Mouse (Mus musculus) myocyte (in vitro differentiated cells): ENCODE measurements around the gene Aox3. TPM values are rescaled to one million over a fixed set of nuclear protein-coding genes. Genes with fewer than 3 reads are reported as not detected.

Experiments
- H3K27me3 ChIP-seq: one replicate; pipeline ENCODE4 v1.6.1; 2011; ENCODE audit not compliant: control insufficient read depth, insufficient read depth, insufficient read length
- H3K36me3 ChIP-seq: one replicate; pipeline ENCODE4 v1.6.1; 2011; ENCODE audit not compliant: control insufficient read depth, insufficient read depth
- H3K4me2 ChIP-seq: one replicate; pipeline ENCODE4 v1.6.1; 2011; ENCODE audit warnings: low read depth, control low read depth
- H3K4me3 ChIP-seq: one replicate; pipeline ENCODE4 v1.5.1; 2011; ENCODE audit warnings: mild to moderate bottlenecking, control low read depth, moderate library complexity
- H3K79me2 ChIP-seq: one replicate; pipeline ENCODE4 v1.6.1; 2011; ENCODE audit not compliant: control insufficient read depth, insufficient read depth
- H3ac ChIP-seq: one replicate; pipeline ENCODE4 v1.6.1; 2011; ENCODE audit not compliant: control insufficient read depth, insufficient read length
- CEBPB ChIP-seq: IDR thresholded peaks from 2 replicates; pipeline ENCODE4 v1.6.1; 2011; ENCODE audit warnings: mild to moderate bottlenecking, moderate library complexity; ENCODE audit not compliant: poor library complexity, insufficient read depth, severe bottlenecking
- E2F4 ChIP-seq: IDR thresholded peaks from one replicate; pipeline ENCODE4 v1.6.1; 2011; ENCODE audit warnings: mild to moderate bottlenecking, control low read depth, moderate library complexity; ENCODE audit not compliant: insufficient read depth
- MAX ChIP-seq: IDR thresholded peaks from one replicate; pipeline ENCODE4 v1.6.1; 2011; ENCODE audit warnings: low read depth, mild to moderate bottlenecking, control low read depth
- MYOD1 ChIP-seq, 3 experiments: IDR thresholded peaks; one replicate each; pipeline ENCODE4 v1.6.1; 2011; ENCODE audit warnings: control low read depth in 2 of 3, low read depth in 2 of 3, mild to moderate bottlenecking in 2 of 3, moderate library complexity in 1 of 3; ENCODE audit not compliant: insufficient read length in 2 of 3, control insufficient read depth in 1 of 3
- MYOG ChIP-seq, 3 experiments: IDR thresholded peaks; one replicate each; pipeline ENCODE4 v1.6.1; 2011; ENCODE audit warnings: control low read depth in 2 of 3, low read depth in 2 of 3, mild to moderate bottlenecking in 2 of 3; ENCODE audit not compliant: insufficient read length in 2 of 3, control insufficient read depth in 1 of 3, insufficient read depth in 1 of 3
- POLR2A ChIP-seq: IDR thresholded peaks from one replicate; pipeline ENCODE4 v1.6.1; 2011; ENCODE audit warnings: low read depth, mild to moderate bottlenecking, control low read depth, moderate library complexity; ENCODE audit not compliant: insufficient read length
- POLR2AphosphoS2 ChIP-seq: IDR thresholded peaks from one replicate; pipeline ENCODE4 v1.6.1; 2011; ENCODE audit warnings: low read depth, control low read depth; ENCODE audit not compliant: insufficient read length
- REST ChIP-seq: IDR thresholded peaks from one replicate; pipeline ENCODE4 v1.6.1; 2011; ENCODE audit warnings: mild to moderate bottlenecking, control low read depth, moderate library complexity; ENCODE audit not compliant: insufficient read depth, insufficient read length
- SRF ChIP-seq: IDR thresholded peaks from one replicate; pipeline ENCODE4 v1.6.1; 2011; ENCODE audit warnings: low read depth; ENCODE audit not compliant: control insufficient read depth, insufficient read length
- TCF12 ChIP-seq: IDR thresholded peaks from one replicate; pipeline ENCODE4 v1.6.1; 2011; ENCODE audit warnings: mild to moderate bottlenecking, control low read depth; ENCODE audit not compliant: poor library complexity, insufficient read depth, severe bottlenecking
- TCF3 ChIP-seq: IDR thresholded peaks from one replicate; pipeline ENCODE4 v1.6.1; 2011; ENCODE audit warnings: low read depth, control low read depth; ENCODE audit not compliant: insufficient read length
- USF1 ChIP-seq: IDR thresholded peaks from one replicate; pipeline ENCODE4 v1.6.1; 2011; ENCODE audit warnings: low read depth, mild to moderate bottlenecking, control low read depth, moderate library complexity
- polyA plus RNA-seq: library from polyadenylated mRNA; unstranded; fragments of >200 nt; fragmentation: generic; extraction: Trizol; gene quantifications from one replicate; pipeline ENCODE4 v1.2.1, GENCODE M21; 2012; ENCODE audit warnings: missing spikeins

Aox3 gene
- polyA plus RNA-seq, 1 experiment = not detected

DNA sequence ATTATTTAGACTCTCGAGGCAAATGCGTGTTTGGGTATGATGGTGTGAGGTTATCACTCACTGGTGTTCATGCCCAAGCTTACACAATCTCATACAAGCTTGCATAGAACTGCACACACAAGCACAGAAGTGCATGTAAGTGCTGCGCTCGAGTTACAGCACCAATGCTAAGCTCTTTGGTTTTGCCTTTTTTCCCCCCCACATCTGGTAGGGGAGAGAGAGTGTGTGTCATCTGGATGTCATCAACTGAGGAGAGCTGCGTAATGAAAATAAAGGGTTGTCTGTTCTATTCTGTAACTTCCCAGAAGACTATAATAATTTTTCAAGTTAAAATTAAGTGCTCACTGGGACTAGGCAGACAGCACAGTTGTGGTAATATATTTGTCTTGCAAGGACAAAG lies 100.9 kb downstream of the Aox3 start:
- H3ac ChIP-seq = no peak overlapping the region
- no peak overlapping the region for H3K4me2 ChIP-seq
- TF ChIP-seq MAX = no peak
- no peak for TF ChIP-seq MYOG (IDR thresholded peaks at IDR 0.05; ENCODE audit: control insufficient read depth in 1 of 3, insufficient read depth in 1 of 3, insufficient read length in 2 of 3, low read depth in 2 of 3)
- TF ChIP-seq MYOD1 (IDR thresholded peaks at IDR 0.05; ENCODE audit: control insufficient read depth in 1 of 3, insufficient read length in 2 of 3, low read depth in 2 of 3) = no peak
- no peak for TF ChIP-seq POLR2A
- TF ChIP-seq TCF3 = no peak
- TF ChIP-seq SRF = no peak
- no peak for TF ChIP-seq POLR2AphosphoS2
- no peak for TF ChIP-seq REST
- TF ChIP-seq CEBPB = no peak
- no peak for TF ChIP-seq TCF12
- TF ChIP-seq E2F4 = no peak
- TF ChIP-seq USF1 = no peak
- H3K36me3 ChIP-seq = no peaks in the 10 kb centered on the region
- H3K4me3 ChIP-seq = no peak overlapping the region
- H3K27me3 ChIP-seq = no peaks in the 10 kb centered on the region
- H3K79me2 ChIP-seq = no peaks in the 10 kb centered on the region

- H3K4me2 ChIP-seq = no peak overlapping the region
- H3K79me2 ChIP-seq = no peaks in the 10 kb centered on the region
- no peak overlapping the region for H3K4me3 ChIP-seq
- H3ac ChIP-seq = no peak overlapping the region
- peaks cover under 1% of the 10 kb centered on the region for H3K27me3 ChIP-seq
- H3K36me3 ChIP-seq = no peaks in the 10 kb centered on the region
- TF ChIP-seq CEBPB (no peak), MYOG (IDR thresholded peaks at IDR 0.05; ENCODE audit: control insufficient read depth in 1 of 3, insufficient read depth in 1 of 3, insufficient read length in 2 of 3, low read depth in 2 of 3) (no peak), MYOD1 (IDR thresholded peaks at IDR 0.05; ENCODE audit: control insufficient read depth in 1 of 3, insufficient read length in 2 of 3, low read depth in 2 of 3) (no peak), MAX (no peak), SRF (no peak), E2F4 (no peak), REST (no peak), TCF12 (no peak), POLR2AphosphoS2 (no peak), POLR2A (no peak), USF1 (no peak), TCF3 (no peak)
Measured at GRCm38 (mm10) chr1:58215353-58215752, 102.4 kb downstream of the Aox3 start.

DNA sequence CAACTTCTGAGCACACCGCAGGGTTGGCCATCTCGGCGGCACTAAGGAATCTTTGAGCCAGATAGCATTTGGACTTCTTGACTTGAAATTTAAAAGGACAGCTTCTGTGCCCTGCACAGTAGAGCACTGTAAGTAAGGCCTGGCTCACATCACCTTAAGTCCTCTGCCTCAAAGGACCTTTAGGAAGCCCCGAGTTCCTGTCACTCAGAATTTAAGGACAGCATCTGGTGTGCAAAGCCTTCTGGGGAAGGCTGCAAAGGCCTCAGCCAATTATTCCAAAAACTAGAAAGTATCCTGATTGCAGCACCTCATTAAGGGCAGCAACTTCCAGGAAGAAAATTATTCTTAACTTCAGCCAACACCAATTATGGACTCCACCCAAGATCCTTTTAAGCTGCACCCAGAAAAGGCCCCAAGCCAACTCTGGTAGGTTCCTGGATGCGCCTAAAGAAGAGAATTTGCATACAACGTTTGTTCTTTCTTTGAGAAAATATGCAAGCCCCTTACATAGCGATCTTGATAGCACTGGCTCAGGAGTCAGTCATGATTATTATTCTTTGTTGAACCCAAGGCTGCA lies 103.1 kb downstream of the Aox3 start:
- peaks cover 5% of the 10 kb centered on the region for H3K27me3 ChIP-seq
- no peak overlapping the region for H3K4me2 ChIP-seq
- TF ChIP-seq REST = no peak
- TF ChIP-seq USF1 = no peak
- TF ChIP-seq CEBPB = no peak
- no peaks in the 10 kb centered on the region for H3K79me2 ChIP-seq
- no peak overlapping the region for H3ac ChIP-seq
- H3K36me3 ChIP-seq = no peaks in the 10 kb centered on the region
- no peak overlapping the region for H3K4me3 ChIP-seq

DNA sequence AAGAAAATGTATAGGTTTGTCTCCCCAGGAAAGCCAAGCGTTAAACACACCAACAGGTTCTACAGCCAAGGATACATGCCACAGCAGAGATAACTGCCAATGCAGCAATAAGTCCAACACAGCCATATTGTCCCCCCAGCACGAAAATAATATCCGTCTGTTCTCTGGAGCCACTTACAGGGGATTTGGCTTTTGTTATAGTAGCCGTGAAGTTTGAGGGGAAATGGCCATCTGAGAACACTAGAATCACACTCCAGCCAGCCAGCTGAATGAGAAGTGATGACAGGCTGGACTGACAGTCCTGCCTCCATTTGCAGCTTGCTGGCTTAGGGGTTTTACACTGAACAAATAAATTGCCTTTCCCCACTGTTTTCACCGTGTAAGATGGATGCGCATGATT lies 108.1 kb downstream of the Aox3 start:
- TF ChIP-seq POLR2A (no peak), MYOD1 (IDR thresholded peaks at IDR 0.05; ENCODE audit: control insufficient read depth in 1 of 3, insufficient read length in 2 of 3, low read depth in 2 of 3) (no peak), E2F4 (no peak), USF1 (no peak), SRF (no peak), MYOG (IDR thresholded peaks at IDR 0.05; ENCODE audit: control insufficient read depth in 1 of 3, insufficient read depth in 1 of 3, insufficient read length in 2 of 3, low read depth in 2 of 3) (no peak), TCF3 (no peak), MAX (no peak), CEBPB (no peak), TCF12 (no peak), POLR2AphosphoS2 (no peak), REST (no peak)
- Histone ChIP-seq H3K4me3 (no peak overlapping the region), H3K36me3 (no peaks in the 10 kb centered on the region), H3K4me2 (no peak overlapping the region), H3ac (no peak overlapping the region), H3K27me3 (peaks cover 10% of the 10 kb centered on the region), H3K79me2 (no peaks in the 10 kb centered on the region)

GRCm38 (mm10) chr1:58221879-58222278 lies 108.9 kb downstream of the Aox3 start:
- H3K79me2 ChIP-seq = no peaks in the 10 kb centered on the region
- H3K4me3 ChIP-seq = no peak overlapping the region
- peaks cover 10% of the 10 kb centered on the region for H3K27me3 ChIP-seq
- H3ac ChIP-seq = no peak overlapping the region
- TF ChIP-seq SRF (no peak), MYOD1 (IDR thresholded peaks at IDR 0.05; ENCODE audit: control insufficient read depth in 1 of 3, insufficient read length in 2 of 3, low read depth in 2 of 3) (no peak), POLR2A (no peak), REST (no peak), MYOG (IDR thresholded peaks at IDR 0.05; ENCODE audit: control insufficient read depth in 1 of 3, insufficient read depth in 1 of 3, insufficient read length in 2 of 3, low read depth in 2 of 3) (no peak)
- no peak overlapping the region for H3K4me2 ChIP-seq
- no peaks in the 10 kb centered on the region for H3K36me3 ChIP-seq
